Mouse (Mus musculus): ENCODE measurements around the gene Slc38a4.

Gene Slc38a4

GRCm38 (mm10) chr15:97054131-97054530, 1.6 kb downstream of the Slc38a4 start:
- peak; percentile 44 for DNase-seq (ENCODE audit: low read depth)

GRCm38 (mm10) chr15:97050436-97050835, 5.3 kb downstream of the Slc38a4 start:
- DNase-seq (ENCODE audit: low read depth) = no peak

- DNase-seq (ENCODE audit: low read depth) = no peak
These were observed 5.7 kb downstream of the Slc38a4 start for GRCm38 (mm10) chr15:97050011-97050410.

DNA sequence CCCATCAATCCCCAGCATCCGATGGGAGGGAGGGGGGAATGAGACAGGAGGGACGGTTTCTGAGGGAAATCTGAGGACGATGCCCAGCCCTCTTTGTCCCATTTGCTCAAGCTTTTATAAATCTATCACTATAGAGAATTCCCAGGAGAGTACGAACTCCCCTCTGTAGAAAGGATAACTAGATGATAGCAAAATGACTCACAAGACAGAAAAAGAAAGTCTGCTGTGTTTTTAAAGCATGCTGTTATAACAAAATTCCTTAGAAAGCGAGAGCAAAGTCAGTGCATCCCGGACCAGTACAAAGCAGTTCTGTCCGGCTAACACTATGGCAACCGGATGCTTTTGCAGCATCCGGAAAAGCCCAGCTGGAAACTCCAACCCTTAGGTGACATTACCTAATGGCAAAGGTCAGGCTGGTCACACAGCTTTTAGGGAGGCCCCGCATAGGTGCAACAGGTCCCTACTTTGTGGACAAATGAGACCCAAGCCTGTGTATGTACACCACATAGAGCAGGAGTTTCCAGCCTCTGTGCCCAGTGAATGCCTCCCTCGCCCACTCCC, 6.4 kb downstream of the Slc38a4 start:
- DNase-seq (ENCODE audit: low read depth) = peak; percentile 69

- no peak for DNase-seq (ENCODE audit: low read depth)
These were observed 7.5 kb downstream of the Slc38a4 start for GRCm38 (mm10) chr15:97048267-97048666.

- DNase-seq (ENCODE audit: low read depth) = no peak
These were observed 11.8 kb downstream of the Slc38a4 start for GRCm38 (mm10) chr15:97043921-97044320.

DNA sequence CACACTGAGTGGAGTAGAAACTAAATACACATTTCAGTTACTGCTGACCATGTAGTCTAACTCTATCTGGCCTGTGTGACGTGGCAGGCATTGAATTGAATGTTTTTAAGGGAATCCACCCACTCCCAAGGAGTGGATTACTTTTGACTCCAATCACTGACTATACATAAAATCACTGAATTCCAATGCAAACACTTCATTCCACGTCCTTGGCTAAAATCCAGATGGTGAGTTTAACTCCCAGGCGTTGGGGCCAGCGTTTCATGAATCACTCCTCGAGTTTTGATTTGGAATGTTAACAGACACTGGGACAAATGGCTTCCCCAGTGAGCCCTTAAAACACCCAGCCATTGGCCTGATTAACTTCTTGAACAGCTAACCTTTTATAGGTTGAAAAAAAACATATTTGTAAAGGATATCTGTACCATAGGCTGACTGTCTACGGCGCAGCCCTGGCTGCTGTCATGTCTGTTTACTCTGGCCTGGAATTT, 13.7 kb downstream of the Slc38a4 start:
- DNase-seq (ENCODE audit: low read depth) = peak; percentile 96

- no peak for DNase-seq (ENCODE audit: low read depth)
These were observed 14.6 kb downstream of the Slc38a4 start for GRCm38 (mm10) chr15:97041182-97041581.

DNA sequence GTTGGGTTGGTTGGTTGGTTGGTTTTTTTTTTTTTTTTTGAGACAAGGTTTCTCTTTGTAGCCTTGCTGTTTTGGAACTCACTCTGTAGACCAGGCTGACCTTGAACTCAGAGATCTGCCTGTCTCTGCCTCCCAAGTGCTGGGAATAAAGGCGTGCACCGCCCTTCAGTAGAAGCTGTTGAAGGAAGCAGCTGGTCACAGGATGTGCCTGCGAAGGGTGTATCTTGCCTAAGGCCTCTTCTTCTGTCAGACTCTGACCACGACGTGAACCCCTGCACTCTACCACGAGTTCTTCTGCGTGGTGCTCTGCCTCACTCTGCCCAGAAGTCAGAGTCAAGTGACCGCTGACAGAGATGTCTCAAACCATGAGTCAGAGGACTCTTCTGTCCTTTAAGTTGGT, 18.0 kb downstream of the Slc38a4 start:
- DNase-seq (ENCODE audit: low read depth) = no peak

DNA sequence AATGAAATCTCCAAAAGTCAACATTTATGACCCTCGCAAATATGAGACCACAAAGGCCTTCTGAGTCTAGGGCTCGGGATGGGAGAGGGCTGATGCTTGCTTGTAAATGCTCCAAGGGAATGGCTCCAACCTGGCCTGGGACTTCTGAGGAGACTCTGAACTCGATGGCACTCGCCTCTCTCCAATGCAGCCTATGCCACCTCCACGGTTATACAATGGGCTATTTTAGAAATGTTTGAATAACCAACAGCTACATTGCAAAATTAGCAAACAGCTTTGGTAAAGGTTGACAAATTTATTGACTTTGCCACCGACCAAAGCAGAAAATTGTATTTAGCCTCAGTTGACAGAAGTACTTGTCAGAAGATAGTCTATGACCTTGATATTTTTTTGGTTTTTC, 19.9 kb downstream of the Slc38a4 start:
- no peak for DNase-seq (ENCODE audit: low read depth)

- no peak for DNase-seq (ENCODE audit: low read depth)
These were observed 22.2 kb downstream of the Slc38a4 start for GRCm38 (mm10) chr15:97033485-97033991.

- no peak for DNase-seq (ENCODE audit: low read depth)
These were observed 23.9 kb downstream of the Slc38a4 start for GRCm38 (mm10) chr15:97031886-97032285.

DNA sequence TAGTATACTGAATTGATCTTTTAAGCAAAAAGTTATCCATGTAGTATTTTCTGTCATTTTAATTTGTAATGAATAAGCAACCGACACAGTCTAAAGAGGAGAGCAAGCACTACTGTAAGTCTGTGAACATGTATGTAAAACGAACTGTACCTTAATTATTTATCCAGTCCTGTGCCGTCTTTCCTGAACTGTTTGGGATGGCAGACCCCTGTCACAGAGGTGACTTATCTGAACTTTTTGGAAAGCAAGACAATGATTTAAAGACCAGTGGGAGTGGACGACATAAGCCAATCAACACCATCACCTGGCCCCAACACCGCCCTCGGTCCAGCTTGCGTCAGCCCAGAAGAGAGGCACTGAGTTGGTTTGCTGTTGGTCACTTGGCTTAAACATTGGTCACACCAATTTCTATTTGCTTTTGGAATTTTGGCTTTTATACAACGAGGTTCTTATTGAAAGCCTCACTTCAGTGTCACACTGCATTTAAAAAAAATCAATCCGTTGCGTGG, 24.7 kb downstream of the Slc38a4 start:
- DNase-seq (ENCODE audit: low read depth) = no peak

DNA sequence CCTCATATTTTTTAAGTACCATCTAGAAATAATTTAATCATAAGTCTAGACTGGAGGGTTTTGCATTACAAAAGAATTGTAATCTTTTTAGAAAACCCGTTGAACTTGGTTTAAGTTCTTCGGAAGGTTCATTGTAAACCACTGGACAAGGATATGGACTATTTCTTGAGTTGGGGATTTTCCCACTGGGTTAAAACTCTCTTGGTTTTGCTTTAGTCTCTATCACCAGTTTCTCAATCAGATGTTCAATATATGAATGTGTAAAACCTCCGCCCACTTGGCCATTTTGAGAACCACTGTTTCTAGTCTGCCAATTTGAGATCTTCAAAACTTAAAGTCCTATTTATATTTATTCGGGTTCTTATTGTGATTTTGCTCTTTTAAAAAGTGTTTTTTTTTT, 25.6 kb downstream of the Slc38a4 start:
- no peak for DNase-seq (ENCODE audit: low read depth)

GRCm38 (mm10) chr15:97029064-97029791, 26.5 kb downstream of the Slc38a4 start:
- peak; percentile 41 for DNase-seq (ENCODE audit: low read depth)

DNA sequence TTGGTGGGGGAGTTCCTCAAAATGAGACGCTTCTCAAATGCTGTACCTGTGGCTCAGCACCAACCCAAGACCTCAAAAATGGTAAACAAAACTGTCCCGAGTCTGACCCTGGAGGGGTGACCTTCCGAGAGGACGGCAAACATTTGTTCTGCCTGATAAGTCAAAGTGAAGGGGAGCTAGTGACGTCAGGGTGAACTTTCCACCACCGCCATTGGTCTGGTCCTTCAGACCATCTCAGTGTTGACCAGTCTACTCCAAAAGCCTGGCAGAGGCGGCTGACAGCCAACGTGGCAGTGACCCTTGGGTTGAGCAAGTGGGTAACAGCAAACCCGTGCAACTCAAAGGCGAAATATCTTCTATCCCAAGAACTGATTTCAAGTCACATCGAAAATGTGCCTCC, 27.1 kb downstream of the Slc38a4 start:
- DNase-seq (ENCODE audit: low read depth) = no peak

DNA sequence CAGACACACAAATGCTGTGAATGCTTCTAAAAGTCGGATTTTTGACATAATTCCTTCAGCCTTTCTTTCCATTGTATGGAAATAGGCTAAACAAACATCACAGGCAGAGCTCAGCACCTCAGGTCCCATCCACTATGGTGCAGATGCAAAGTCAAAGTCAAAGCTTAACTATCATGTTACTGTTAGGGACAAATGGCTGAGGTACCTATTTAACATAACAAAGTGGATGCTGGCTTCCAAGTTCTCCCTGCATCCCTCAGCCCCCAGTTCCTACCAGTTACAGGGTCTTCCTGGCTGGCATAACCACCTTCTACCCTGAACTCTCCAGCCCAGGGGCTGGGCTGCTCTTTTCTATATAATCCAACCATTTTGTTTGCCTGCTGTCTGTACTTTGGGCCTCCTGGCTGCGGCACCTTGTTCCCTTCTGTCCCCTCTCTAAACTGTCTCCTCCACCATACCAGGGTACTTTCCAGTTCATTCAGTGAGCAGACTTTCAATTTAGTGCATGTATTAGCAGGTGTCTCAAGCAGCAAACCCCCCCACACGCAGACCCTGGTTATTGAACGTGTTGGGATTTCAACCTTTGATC, 27.6 kb downstream of the Slc38a4 start:
- no peak for DNase-seq (ENCODE audit: low read depth)

GRCm38 (mm10) chr15:97026670-97027069, 29.1 kb downstream of the Slc38a4 start:
- DNase-seq (ENCODE audit: low read depth) = peak; percentile 42

DNA sequence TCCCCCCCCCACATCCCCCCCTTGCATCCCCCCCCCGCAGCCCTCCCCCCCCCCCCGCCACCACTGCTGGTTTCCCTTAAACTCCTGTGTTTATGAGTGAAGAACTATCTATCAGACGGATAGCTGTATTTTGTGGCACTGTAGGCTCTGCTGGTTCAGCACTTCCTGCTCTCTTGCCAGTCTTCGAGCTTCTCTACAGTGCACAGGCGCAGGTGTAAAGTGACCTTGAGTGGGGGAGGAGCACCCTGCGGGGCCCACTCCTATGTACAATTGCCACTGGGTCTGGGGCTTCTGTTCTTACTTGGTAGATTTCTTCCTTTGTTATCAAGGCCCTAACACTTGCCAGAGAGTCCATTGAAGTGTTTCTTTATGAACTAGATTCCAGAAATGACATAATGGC, 33.0 kb downstream of the Slc38a4 start:
- DNase-seq (ENCODE audit: low read depth) = no peak

GRCm38 (mm10) chr15:97022213-97022612, 33.5 kb downstream of the Slc38a4 start:
- DNase-seq (ENCODE audit: low read depth) = no peak

GRCm38 (mm10) chr15:97020221-97020620, 35.5 kb downstream of the Slc38a4 start:
- DNase-seq (ENCODE audit: low read depth) = no peak

DNA sequence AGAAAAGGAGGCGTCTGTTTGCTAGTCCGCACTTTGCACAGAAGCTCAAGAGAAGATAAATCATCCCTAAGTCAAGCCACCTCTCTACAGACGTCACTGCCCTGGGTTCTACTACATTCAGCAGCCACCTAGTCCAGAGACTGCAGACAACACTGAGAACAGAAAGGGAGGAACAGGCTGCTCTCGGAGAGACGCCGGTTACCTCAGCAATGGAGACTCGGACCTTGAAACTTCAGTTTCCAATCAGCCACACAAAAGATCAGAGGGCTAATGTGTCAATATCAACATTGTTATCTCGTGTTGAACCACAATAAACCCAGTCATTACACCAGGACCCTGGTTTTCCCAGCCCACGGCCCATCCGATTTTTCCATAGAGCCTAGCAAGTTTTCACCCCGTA, 36.4 kb downstream of the Slc38a4 start:
- DNase-seq (ENCODE audit: low read depth) = no peak

DNA sequence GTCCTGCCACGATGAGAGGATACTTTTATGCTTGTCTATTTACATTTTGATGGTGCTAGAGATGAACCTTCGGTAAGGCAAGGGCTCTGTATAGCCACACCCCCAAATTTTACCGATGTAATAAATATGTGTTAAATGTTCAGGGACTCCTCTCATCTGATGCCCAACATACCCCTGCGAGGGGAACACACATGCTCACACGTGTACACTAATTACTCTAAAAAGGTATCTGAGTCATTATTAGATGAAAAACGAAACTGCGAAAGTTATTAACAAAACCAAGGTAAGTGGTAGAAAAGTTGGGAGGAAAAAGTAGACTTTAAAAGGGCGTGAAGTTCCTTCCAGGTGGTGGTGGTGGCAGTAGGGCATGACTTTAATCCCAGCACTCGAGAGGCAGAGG, 38.6 kb downstream of the Slc38a4 start:
- DNase-seq (ENCODE audit: low read depth) = no peak

All from NIH3T3 (cell line).